Mouse (Mus musculus) right cerebral cortex, adult 18-20 months (tissue): Measurements from ENCODE around the gene Gdi2.
A peak's percentile ranks its signal among the peaks of the same experiment; 100 is the strongest.
"Not testable (repeated sequence)": the region's sequence is repeated elsewhere in the genome, so short reads cannot be mapped to it uniquely, and the experiment has no call there.

Experiments used
- DNase-seq: peaks from one replicate; pipeline ENCODE4 v3.0.0; 2022; ENCODE audit warnings: mixed read lengths

Gdi2 gene

GRCm38 (mm10) chr13:3537594-3538222 lies at the start of gene Gdi2:
TSS of gene Gdi2 (plus strand) at chr13:3538063.
- DNase-seq = peak; percentile 95

- DNase-seq = no peak
Measured at GRCm38 (mm10) chr13:3495526-3495925, 42.3 kb upstream of the Gdi2 start.

GRCm38 (mm10) chr13:3501014-3501413 lies 36.8 kb upstream of the Gdi2 start:
- DNase-seq = not testable (repeated sequence)

GRCm38 (mm10) chr13:3515351-3515750 lies 22.5 kb upstream of the Gdi2 start:
- not testable (repeated sequence) for DNase-seq

GRCm38 (mm10) chr13:3519357-3519756 lies 18.5 kb upstream of the Gdi2 start:
- DNase-seq = not testable (repeated sequence)

- not testable (repeated sequence) for DNase-seq
Measured at GRCm38 (mm10) chr13:3519994-3520393, 17.9 kb upstream of the Gdi2 start.

- no peak for DNase-seq
Measured at GRCm38 (mm10) chr13:3523459-3523858, 14.4 kb upstream of the Gdi2 start.

GRCm38 (mm10) chr13:3523946-3524345 lies 13.9 kb upstream of the Gdi2 start:
- DNase-seq = no peak

- no peak for DNase-seq
Measured at GRCm38 (mm10) chr13:3525611-3526051, 12.2 kb upstream of the Gdi2 start.

GRCm38 (mm10) chr13:3526328-3526727 lies 11.5 kb upstream of the Gdi2 start:
- no peak for DNase-seq

- DNase-seq = no peak
Measured at GRCm38 (mm10) chr13:3530451-3530850, 7.4 kb upstream of the Gdi2 start.

GRCm38 (mm10) chr13:3531176-3531575 lies 6.7 kb upstream of the Gdi2 start:
- DNase-seq = not testable (repeated sequence)

GRCm38 (mm10) chr13:3531692-3532320 lies 6.1 kb upstream of the Gdi2 start:
- DNase-seq = no peak

GRCm38 (mm10) chr13:3532451-3532850 lies 5.4 kb upstream of the Gdi2 start:
- no peak for DNase-seq

GRCm38 (mm10) chr13:3534146-3534545 lies 3.7 kb upstream of the Gdi2 start:
- DNase-seq = no peak

GRCm38 (mm10) chr13:3538223-3538968 lies 533 bp downstream of the Gdi2 start:
- peak; percentile 69 for DNase-seq

- DNase-seq = no peak
Measured at GRCm38 (mm10) chr13:3538969-3539562, 1.2 kb downstream of the Gdi2 start.

GRCm38 (mm10) chr13:3540166-3540565 lies 2.3 kb downstream of the Gdi2 start:
- DNase-seq = no peak

- no peak for DNase-seq
Measured at GRCm38 (mm10) chr13:3541159-3541782, 3.4 kb downstream of the Gdi2 start.

- no peak for DNase-seq
Measured at GRCm38 (mm10) chr13:3544077-3544874, 6.4 kb downstream of the Gdi2 start.

GRCm38 (mm10) chr13:3544925-3545324 lies 7.1 kb downstream of the Gdi2 start:
- no peak for DNase-seq

GRCm38 (mm10) chr13:3547410-3547809 lies 9.5 kb downstream of the Gdi2 start:
- DNase-seq = no peak
